Mouse (Mus musculus) limb, embryonic 12.5 days (tissue): ENCODE measurements around the gene Timm23. TPM values are rescaled to one million over a fixed set of nuclear protein-coding genes. Genes with fewer than 3 reads are reported as not detected.

Experiments used
- polyA plus RNA-seq: library from polyadenylated mRNA; unstranded; fragments of >200 nt; fragmentation: Nextera tagmentation; extraction: Ambion mirVana; gene quantifications from 2 replicates; pipeline ENCODE4 v1.2.1, GENCODE M21; 2016

Timm23 gene
- polyA plus RNA-seq, 1 experiment from 2014 or later: 281 TPM

Other genes starting within 250 kb of the Timm23 start
- not detected in 2 replicates for gene Galnt15, start 172.9 kb downstream of the Timm23 start, polyA plus RNA-seq
- gene Oxnad1, start 116.5 kb downstream of the Timm23 start, polyA plus RNA-seq: 16.2 and 18.2 TPM in 2 replicates
- gene Dph3, start 116.2 kb downstream of the Timm23 start, polyA plus RNA-seq: 76.7 and 78.6 TPM in 2 replicates
- not detected in 2 replicates for gene Msmb, start 59.9 kb downstream of the Timm23 start, polyA plus RNA-seq
- gene Ncoa4, start 42.0 kb downstream of the Timm23 start, polyA plus RNA-seq: 69.5 and 76.8 TPM in 2 replicates
- 64.4 and 65.8 TPM in 2 replicates for gene Parg, start 51 bp upstream of the Timm23 start, polyA plus RNA-seq
- 17.2 and 19.1 TPM in 2 replicates for gene Ogdhl, start 120.1 kb upstream of the Timm23 start, polyA plus RNA-seq
- not detected in 2 replicates for gene 1700024G13Rik, start 186.5 kb upstream of the Timm23 start, polyA plus RNA-seq